Mouse (Mus musculus) left cerebral cortex, postnatal 25 days (tissue): ENCODE measurements around the gene Zfp454. TPM values are rescaled to one million over a fixed set of nuclear protein-coding genes. Genes with fewer than 3 reads are reported as not detected.

Source experiments
- DNase-seq, 2 experiments: peaks; one replicate each; pipeline ENCODE4 v3.0.0; 2022; ENCODE audit warnings: low spot score in 2 of 2, mixed read lengths in 1 of 2
- intact Hi-C: fragments of 180-260 bp; cut with DNase I; formaldehyde crosslinking; loops from one replicate; pipeline ENCODE4 v1.15.1; 2025
- total RNA-seq, 2 experiments: library from RNA; stranded (reverse); gene quantifications; 2 replicates each; pipeline ENCODE4 v1.2.3; 2021

Zfp454 gene
- total RNA-seq: 1 to 10 TPM; 5.5 to 6.1 TPM

GRCm38 (mm10) chr11:50887390-50888128 lies at the start of gene Zfp454:
Gene Zfp454, minus strand, starts transcription at chr11:50887651.
- intact Hi-C loops: loop anchor here (2.0 to 5.0 kb wide), 4 partner anchors 29 to 60 kb away; partner anchors contain the start of genes Zfp2, Zfp354b, Zfp354c and Zfp879
- peak; percentile 96 to 99 for DNase-seq

GRCm38 (mm10) chr11:50932040-50932439 lies 44.6 kb upstream of the Zfp454 start:
- intact Hi-C loops: loop anchor here (5.0 kb wide), 2 partner anchors 105 to 125 kb away; partner anchors contain the start of genes Zfp354a and Zfp354c
- no peak for DNase-seq

DNA sequence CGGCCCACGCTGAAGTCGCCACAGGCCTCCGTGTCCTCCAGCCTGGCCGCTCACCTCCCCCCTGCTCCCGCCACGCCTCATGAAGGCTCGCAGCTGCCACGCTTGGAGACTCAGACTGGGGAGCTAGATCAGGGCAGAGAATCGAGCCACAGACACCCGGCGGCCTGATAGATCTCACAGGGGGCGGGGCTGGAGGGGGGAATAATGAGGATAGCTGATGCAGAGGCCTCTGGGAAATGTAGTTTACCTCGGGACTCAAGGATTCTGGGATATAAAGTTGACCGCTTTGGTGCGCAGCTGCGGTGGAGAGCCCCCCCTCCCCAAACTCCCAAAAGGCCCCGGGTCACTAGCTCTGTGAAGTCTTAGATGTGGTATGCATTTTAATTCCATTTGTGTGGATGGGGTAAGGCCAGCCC lies 44.0 kb upstream of the Zfp454 start, which contains the start of gene Zfp354b:
TSS of gene Zfp354b (minus strand) at position 183 of the 416 bp plus-strand sequence.
- intact Hi-C loops: loop anchor here (1.0 to 5.0 kb wide), 4 partner anchors 15 to 126 kb away; partner anchors contain the start of genes Zfp2, Zfp354a, Zfp354c and Zfp454

GRCm38 (mm10) chr11:50931021-50931420 lies 43.6 kb upstream of the Zfp454 start:
- DNase-seq: no peak

More for the DNA sequence above, 44.0 kb upstream of the Zfp454 start, which contains the start of gene Zfp354b:
- peak; percentile 85 to 95 for DNase-seq

GRCm38 (mm10) chr11:50930469-50931014 lies 43.1 kb upstream of the Zfp454 start:
- intact Hi-C loops: loop anchor here (1.0 to 5.0 kb wide), 4 partner anchors 14 to 127 kb away; partner anchors contain the start of genes Zfp2, Zfp354a, Zfp354c and Zfp454
- DNase-seq: peak in 1 of 2 experiments; percentile 23

More at GRCm38 (mm10) chr11:50931021-50931420, 43.6 kb upstream of the Zfp454 start:
- intact Hi-C loops: loop anchor here (1.0 to 5.0 kb wide), 4 partner anchors 15 to 126 kb away; partner anchors contain the start of genes Zfp2, Zfp354a, Zfp354c and Zfp454

DNA sequence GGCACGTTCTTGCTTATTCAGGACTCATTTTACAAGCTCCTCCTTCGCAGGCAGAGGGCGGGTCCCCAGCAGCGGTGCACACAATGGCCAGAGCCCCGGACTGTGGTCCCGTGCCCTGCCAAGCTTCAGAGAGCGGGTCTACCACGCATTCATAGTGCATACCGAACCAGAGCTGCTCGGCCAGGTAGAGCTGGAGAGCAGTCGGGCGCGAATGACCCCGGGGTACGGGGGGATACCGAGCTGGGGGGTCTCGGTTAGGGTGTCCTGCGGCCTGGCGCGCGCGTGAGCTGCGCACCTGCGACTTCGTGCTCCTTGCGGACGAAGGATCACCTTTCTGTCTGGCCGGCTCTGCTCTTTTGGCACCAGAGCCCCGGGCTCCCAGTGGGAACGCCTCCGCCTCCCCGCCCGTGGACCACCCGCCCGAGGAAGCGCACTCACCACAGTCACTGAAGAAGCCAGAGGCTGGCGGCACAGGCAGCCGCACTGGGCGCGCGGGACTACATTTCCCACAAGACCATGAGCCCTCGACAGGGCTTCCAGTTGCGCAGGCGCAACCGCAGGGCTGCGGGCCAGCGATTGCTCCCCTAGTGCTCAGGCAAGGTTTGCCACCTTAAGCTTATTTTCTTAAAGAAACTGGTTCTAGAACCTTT lies 28.3 kb upstream of the Zfp454 start, which contains the start of gene Zfp2:
TSS of gene Zfp2 (minus strand) at position 495 of the 650 bp plus-strand sequence.
- peak; percentile 94 to 97 for DNase-seq
- intact Hi-C loops: loop anchor here (1.0 to 5.0 kb wide), 4 partner anchors 16 to 88 kb away; partner anchors contain the start of genes Zfp354b, Zfp354c, Zfp454 and Zfp879

DNA sequence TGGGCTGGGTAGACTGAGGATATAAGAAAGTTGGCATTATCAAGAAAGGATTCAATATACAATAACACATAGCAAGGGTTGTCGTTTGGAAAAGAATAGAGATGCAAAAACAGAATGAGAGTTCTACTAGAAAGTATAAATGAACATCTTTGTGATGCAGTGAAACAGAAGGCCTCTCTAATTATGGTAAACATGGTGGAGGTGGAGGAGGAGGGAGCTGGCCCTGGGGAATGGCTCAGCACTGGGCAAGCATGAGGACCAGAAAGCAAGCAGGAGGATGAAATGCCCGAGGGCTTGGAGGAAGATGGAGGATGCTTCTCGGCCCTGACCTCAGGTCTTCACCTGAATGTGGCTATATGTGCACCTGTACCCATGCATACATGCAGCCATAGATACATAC lies 27.0 kb upstream of the Zfp454 start:
- intact Hi-C loops: no loop called here
- DNase-seq: peak; percentile 5 to 60

GRCm38 (mm10) chr11:50913301-50913700 lies 25.9 kb upstream of the Zfp454 start:
- intact Hi-C loops: no loop called here
- DNase-seq: no peak

DNA sequence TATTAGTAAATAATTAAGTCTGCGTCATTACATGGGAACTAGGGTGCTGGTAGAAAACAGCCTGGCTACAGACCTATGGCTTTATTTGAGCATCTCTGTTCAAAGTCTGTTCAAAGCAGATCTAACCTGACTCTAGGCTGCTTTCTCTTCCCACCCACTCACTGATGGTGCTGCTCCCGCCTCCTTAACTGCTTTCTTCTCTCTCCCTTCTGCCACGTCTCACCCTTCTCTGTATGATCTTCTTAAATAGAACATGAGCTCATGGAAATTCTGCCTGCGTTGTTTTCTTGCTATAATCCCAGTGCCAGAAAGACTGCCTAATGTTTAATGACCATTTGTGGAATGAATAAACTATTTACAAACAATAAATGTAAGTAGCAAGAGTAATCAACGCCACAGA lies 20.7 kb upstream of the Zfp454 start:
- intact Hi-C loops: no loop called here
- DNase-seq: peak; percentile 13 to 74

GRCm38 (mm10) chr11:50897359-50897758 lies 9.9 kb upstream of the Zfp454 start:
- intact Hi-C loops: no loop called here
- no peak for DNase-seq

GRCm38 (mm10) chr11:50892441-50892840 lies 5.0 kb upstream of the Zfp454 start:
- intact Hi-C loops: no loop called here
- DNase-seq: no peak

- DNase-seq: no peak
- intact Hi-C loops: loop anchor here (2.0 to 5.0 kb wide), 4 partner anchors 30 to 60 kb away; partner anchors contain the start of genes Zfp2, Zfp354b, Zfp354c and Zfp879
Measured at GRCm38 (mm10) chr11:50886933-50887293, 538 bp downstream of the Zfp454 start.

DNA sequence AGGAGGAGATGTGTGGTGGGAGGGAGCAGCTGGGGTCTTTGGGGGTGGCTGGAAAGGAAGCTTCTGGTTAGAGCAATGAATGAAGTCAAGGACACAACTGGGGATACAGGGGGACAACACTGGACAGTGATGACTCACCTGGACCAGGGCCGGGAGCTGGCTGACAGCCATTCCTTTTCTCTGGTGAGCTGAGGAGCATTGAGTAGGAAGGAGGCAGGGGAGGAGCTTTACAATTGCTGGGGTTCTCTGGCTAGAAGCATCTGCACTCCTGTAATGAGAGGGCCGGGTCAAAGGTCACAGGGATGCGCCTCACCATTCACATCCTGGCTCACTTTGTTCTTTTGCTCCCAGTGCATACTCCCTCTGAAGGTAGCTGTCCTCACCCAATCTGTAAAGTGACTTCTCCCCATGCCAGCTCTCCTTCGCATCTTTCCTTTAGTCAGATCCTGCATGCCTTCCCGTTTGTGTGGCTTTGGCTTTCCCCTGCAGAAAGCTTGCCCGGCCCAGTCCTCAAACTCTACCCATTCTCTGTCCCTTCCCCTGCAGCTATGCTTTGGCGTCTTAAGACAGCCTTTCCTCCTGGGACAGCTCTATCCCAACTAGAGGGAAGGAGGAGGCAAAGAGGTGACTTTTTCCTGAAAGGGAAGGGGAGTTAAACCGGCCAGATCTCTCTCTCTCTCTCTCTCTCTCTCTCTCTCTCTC lies 1.1 kb downstream of the Zfp454 start:
- intact Hi-C loops: loop anchor here (2.0 to 5.0 kb wide), 4 partner anchors 30 to 59 kb away; partner anchors contain the start of genes Zfp2, Zfp354b, Zfp354c and Zfp879

DNA sequence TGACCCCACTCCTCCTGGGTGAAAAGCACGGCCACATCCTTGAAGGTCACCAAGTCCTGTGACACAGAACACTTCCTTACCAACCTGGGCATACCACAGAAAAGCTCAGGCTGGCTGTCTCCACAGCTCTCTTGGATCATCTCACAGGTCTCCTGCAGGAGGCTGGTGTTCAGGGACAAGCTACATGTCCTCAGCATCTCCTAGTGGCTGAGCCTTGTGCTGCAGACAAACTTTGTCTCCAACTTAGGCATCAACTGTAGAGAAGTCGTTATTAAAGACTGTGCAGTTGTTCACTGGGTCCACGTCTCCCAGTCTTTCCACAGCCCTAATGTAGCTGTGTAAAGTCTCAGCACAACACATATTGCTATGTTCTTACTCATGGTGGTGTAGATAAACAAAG lies 3.7 kb downstream of the Zfp454 start:
- no peak for DNase-seq
- intact Hi-C loops: no loop called here

More for the DNA sequence above, 1.1 kb downstream of the Zfp454 start:
- DNase-seq: peak in 1 of 2 experiments; percentile 6

DNA sequence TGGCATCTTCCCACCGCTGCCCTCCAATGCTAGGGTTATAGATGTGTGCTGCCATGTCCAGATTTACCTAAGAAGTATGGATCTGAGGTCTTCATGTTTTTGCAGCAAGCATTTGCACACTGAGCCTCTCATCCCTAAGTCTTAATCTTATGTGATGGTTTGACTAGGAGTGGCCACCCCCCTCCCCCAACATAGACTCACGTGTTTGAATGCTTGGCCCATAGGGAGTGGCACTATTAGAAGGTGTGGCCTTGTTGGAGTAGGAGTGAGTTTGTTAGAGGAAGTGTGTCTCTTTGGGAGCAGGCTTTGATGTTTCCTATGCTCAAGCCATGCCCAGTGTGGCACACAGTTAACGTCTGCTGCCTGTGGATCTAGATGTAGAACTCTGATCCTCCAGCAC lies 8.8 kb downstream of the Zfp454 start:
- DNase-seq: no peak
- intact Hi-C loops: no loop called here

DNA sequence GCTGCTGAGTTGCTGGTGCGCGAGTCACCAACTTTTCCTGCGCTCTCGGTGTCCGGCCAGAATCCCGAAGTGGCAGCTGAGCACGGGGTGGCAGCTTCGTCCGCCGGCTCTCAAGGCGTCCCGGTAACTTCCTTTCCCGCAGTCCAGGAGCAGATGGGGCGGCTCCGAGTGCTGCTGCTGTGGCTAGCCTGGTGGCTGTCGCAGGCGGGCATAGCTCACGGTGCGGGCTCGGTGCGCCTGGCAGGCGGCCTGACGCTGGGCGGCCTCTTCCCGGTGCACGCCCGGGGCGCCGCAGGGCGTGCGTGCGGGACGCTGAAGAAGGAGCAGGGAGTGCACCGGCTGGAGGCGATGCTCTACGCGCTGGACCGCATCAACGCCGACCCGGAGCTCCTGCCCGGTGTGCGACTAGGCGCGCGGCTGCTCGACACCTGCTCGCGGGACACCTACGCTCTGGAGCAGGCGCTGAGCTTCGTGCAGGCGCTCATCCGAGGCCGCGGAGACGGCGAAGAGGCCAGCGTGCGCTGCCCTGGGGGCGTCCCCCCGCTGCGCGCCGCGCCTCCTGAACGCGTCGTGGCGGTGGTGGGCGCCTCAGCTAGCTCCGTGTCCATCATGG lies 36.4 kb downstream of the Zfp454 start:
- peak in 1 of 2 experiments; percentile 8 for DNase-seq
- intact Hi-C loops: no loop called here

- intact Hi-C loops: no loop called here
- no peak for DNase-seq
Measured at GRCm38 (mm10) chr11:50850177-50850735, 37.2 kb downstream of the Zfp454 start, which contains the start of gene Grm6. Gene Grm6, plus strand, starts transcription at chr11:50850685.

GRCm38 (mm10) chr11:50849310-50849709 lies 38.1 kb downstream of the Zfp454 start:
- no peak for DNase-seq
- intact Hi-C loops: no loop called here
